Mouse (Mus musculus) lung, embryonic 15.5 days (tissue): ENCODE measurements around the gene Hyal1. TPM values are rescaled to one million over a fixed set of nuclear protein-coding genes. Genes with fewer than 3 reads are reported as not detected.

Experiments
- ATAC-seq: fragments of 200-750 bp; cut with Nextera tagmentation; 2 replicates; pipeline ENCODE4 v1.8.0; 2017; ENCODE audit warnings: moderate number of reproducible peaks, borderline replicate concordance; ENCODE audit not compliant: low FRiP score, low TSS enrichment; ENCODE audit errors: extremely low read depth
- H3K27ac ChIP-seq: fragments of 300-500 bp; sonication (generic); 2 replicates; pipeline ENCODE4 v1.5.1; 2015; ENCODE audit warnings: moderate library complexity, mild to moderate bottlenecking, inconsistent platforms
- H3K27me3 ChIP-seq: fragments of 300-500 bp; sonication (generic); 2 replicates; pipeline ENCODE4 v1.6.1; 2015; ENCODE audit warnings: inconsistent platforms
- H3K36me3 ChIP-seq: fragments of 300-500 bp; sonication (generic); 2 replicates; pipeline ENCODE4 v1.6.1; 2015; ENCODE audit warnings: inconsistent platforms
- H3K4me1 ChIP-seq: fragments of 300-500 bp; sonication (generic); 2 replicates; pipeline ENCODE4 v1.6.1; 2015; ENCODE audit warnings: inconsistent platforms
- H3K4me2 ChIP-seq: fragments of 300-500 bp; sonication (generic); 2 replicates; pipeline ENCODE4 v1.6.1; 2015; ENCODE audit warnings: inconsistent platforms, mild to moderate bottlenecking, moderate library complexity
- H3K4me3 ChIP-seq: fragments of 300-500 bp; sonication (generic); 2 replicates; pipeline ENCODE4 v1.5.1; 2015; ENCODE audit warnings: mild to moderate bottlenecking, inconsistent platforms
- H3K9ac ChIP-seq: fragments of 300-500 bp; sonication (generic); 2 replicates; pipeline ENCODE4 v1.6.1; 2015; ENCODE audit warnings: inconsistent platforms
- H3K9me3 ChIP-seq: fragments of 300-500 bp; sonication (generic); 2 replicates; pipeline ENCODE4 v1.6.1; 2016; ENCODE audit warnings: inconsistent platforms
- WGBS: fragments of 180-500 bp; shearing (Covaris S2); methylation state at CpG from one replicate; pipeline ENCODE4 v1.1.7; 2015; 5-methylcytosine and 5-hydroxymethylcytosine counted together
- polyA plus RNA-seq: library from polyadenylated mRNA; unstranded; fragments of >200 nt; fragmentation: Nextera tagmentation; extraction: Ambion mirVana; gene quantifications from 2 replicates; pipeline ENCODE4 v1.2.1, GENCODE M21; 2015

Hyal1 gene
- polyA plus RNA-seq, 1 experiment from 2014 or later = 9.6 TPM

DNA sequence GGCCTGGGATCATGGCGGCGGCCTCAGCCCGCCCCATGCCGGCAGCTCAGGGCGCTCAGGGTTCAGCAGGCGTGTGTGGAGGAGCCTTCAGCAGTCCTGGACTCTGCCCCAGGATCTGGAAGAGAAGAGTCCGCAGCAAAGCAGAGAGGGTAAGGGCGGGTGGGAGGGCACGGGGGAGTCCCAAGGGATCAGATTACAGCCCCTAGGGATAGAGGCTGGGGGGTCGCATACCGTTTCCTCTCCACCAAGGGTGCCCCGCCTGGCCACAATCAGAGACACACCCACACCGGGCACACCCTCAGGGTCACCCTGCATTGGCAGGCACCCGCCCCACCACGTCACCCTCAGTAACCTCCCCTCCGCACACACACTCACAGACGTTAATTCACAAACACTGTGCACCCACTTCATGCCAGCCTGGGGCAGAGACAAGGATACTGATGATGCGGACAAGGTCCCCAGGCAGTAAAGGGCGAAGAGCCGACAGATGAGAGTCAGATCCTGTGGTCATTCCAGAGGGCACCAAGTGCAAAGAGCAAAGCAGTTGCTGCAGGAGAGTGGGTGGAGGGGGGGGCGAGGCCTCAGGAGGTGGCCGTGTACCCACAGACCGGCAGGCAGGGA lies 28.4 kb downstream of the Hyal1 start:
- peak; percentile 40 for ATAC-seq
- H3K27me3 ChIP-seq = 0 out of 2 replicates have a peak, but pooled peaks cover 4% of the 10 kb centered on the region
- peak overlapping the region; percentile 46 for H3K4me2 ChIP-seq
- peak overlapping the region; percentile 29; the same call in 1 of the 2 replicates for H3K9ac ChIP-seq
- H3K4me1 ChIP-seq = peaks cover 48% of the 10 kb centered on the region
- H3K4me3 ChIP-seq = peak overlapping the region; percentile 22
- no peaks in the 10 kb centered on the region for H3K36me3 ChIP-seq
- WGBS = 30% methylated on average over 23 of the region's 23 CpGs
- H3K27ac ChIP-seq = peak overlapping the region; percentile 75
- no peaks in the 10 kb centered on the region for H3K9me3 ChIP-seq

DNA sequence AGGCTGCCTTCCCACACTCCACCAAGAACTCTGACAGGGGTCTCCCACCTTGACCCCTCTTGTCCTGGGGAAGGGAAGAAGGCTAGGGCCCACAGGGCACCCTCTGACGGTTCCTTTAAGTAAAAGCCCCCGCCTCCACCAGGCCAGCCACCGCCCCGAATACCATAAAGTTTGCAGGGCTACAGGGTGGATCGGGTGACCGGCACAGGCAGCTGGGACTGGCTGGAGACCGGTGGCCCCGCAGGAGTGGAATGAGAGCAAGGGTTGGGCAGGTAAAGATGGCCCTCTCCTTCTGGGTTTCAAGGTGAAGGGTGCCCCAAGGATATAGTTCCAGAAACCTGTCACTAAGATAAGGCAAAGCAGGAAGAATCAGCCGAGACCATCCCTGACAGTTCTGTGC lies 29.9 kb downstream of the Hyal1 start:
- Histone ChIP-seq H3K4me3 (peak overlapping the region; percentile 11), H3K27ac (peak overlapping the region; percentile 62), H3K36me3 (no peaks in the 10 kb centered on the region), H3K4me2 (peak overlapping the region; percentile 29), H3K9ac (no peak overlapping the region), H3K4me1 (peaks cover 54% of the 10 kb centered on the region), H3K27me3 (no peaks in the 10 kb centered on the region), H3K9me3 (no peaks in the 10 kb centered on the region)
- no peak for ATAC-seq
- WGBS = 17% methylated on average over 9 of the region's 9 CpGs

DNA sequence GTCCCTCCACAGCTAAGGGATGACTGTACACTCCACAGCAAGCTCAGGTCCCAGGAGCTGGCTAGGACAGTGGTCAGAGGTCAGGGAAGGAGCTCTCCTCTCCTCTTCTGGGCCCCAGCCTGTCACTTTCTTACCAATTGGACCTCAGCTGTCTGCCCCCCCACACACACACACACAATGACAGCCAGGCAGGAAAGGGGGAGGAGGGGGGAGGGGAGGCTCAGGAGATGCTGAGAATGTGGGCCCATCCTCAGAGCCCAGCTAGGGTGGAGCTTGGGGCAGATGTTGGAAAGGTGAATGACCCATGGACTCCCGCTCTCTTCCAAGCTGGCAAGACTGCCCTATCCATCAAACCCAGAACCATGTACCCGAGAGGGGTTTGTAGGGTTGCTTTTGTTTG lies 30.3 kb downstream of the Hyal1 start:
- Histone ChIP-seq H3K4me2 (peak overlapping the region; percentile 29), H3K9ac (no peak overlapping the region), H3K9me3 (no peaks in the 10 kb centered on the region), H3K4me1 (peaks cover 58% of the 10 kb centered on the region), H3K27me3 (no peaks in the 10 kb centered on the region), H3K27ac (peak overlapping the region; percentile 72; the same call in 1 of the 2 replicates), H3K36me3 (no peaks in the 10 kb centered on the region), H3K4me3 (peak overlapping the region; percentile 11)
- 60% methylated on average over 2 of the region's 2 CpGs for WGBS
- ATAC-seq = no peak

DNA sequence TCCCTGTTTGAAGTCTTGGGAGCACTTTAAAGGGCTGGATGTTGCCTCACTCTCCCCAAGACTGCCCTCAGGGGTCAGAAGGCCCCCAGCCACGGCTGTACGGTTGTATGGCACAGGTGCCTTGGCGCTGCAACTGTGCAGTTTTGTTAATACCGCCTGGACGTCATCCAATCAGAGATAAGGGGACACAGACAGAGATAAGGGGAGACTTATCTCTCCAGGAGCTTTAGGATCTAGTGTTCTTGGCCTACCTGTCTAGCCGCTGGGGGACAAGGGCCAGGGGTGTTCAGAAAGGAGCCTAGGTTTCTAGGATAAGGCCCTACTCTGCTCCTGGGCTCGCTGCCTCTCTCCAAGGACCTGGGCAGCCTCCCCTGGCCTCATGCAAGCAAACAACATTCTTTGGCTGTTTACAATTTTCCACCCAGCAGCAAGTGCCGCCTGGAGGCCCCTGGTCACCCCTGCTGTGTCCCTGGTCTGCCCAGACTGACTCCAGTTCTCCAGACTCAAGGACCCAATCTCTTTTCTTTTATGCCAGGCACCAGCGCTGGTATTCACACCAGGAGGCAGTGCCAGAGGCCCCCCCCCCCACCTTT lies 31.0 kb downstream of the Hyal1 start:
- Histone ChIP-seq H3K4me2 (peak overlapping the region; percentile 29), H3K9ac (no peak overlapping the region), H3K9me3 (no peaks in the 10 kb centered on the region), H3K4me3 (no peak overlapping the region), H3K27ac (peak overlapping the region; percentile 72), H3K4me1 (peaks cover 57% of the 10 kb centered on the region), H3K36me3 (no peaks in the 10 kb centered on the region), H3K27me3 (no peaks in the 10 kb centered on the region)
- 25% methylated on average over 9 of the region's 9 CpGs for WGBS
- no peak for ATAC-seq

DNA sequence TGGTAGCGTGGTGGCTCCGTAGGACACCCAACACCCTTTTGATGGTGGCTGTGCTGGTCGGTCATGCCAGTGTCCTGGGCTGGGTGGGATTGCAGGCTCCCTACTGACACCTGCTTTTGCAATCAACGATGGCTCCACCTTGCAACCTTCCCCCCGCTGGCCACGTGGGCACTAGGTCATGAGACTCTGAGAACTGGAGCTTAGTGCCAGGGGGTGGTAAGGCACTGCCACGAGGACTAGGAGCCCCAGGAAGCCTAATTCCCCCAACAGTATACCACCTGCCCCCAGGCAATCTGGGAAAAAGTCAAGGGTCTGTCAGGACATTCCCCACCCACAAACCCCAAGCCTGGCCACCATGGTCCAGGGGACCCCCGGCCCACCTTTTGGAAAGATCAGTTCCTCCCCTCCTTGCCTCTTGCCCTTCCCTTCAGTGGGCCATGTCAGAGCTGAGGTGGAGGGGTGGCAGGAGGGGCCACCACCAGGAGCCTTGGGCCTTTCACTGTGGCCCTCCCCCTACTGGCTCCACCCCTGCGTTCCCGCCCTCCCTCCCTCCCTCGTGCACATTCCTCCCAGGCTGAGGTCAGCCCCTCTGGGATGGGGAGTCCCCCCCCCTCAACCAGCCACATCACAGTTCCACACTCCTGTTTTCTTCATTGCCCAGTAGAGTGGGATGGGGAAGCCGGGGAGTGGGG lies 32.2 kb downstream of the Hyal1 start, which contains the start of gene Sema3b:
TSS of gene Sema3b (minus strand) at position 489 of the 692 bp plus-strand sequence.
- Histone ChIP-seq H3K36me3 (peaks cover 2% of the 10 kb centered on the region), H3K4me3 (no peak within 1 kb of the TSS), H3K27ac (peak within 1 kb of the TSS; percentile 72), H3K9me3 (no peaks in the 10 kb centered on the region), H3K4me1 (peaks cover 69% of the 10 kb centered on the region), H3K27me3 (no peaks in the 10 kb centered on the region), H3K9ac (no peak within 1 kb of the TSS), H3K4me2 (peak within 1 kb of the TSS; percentile 12)
- no peak for ATAC-seq
- WGBS = 42% methylated on average over 11 of the region's 12 CpGs

DNA sequence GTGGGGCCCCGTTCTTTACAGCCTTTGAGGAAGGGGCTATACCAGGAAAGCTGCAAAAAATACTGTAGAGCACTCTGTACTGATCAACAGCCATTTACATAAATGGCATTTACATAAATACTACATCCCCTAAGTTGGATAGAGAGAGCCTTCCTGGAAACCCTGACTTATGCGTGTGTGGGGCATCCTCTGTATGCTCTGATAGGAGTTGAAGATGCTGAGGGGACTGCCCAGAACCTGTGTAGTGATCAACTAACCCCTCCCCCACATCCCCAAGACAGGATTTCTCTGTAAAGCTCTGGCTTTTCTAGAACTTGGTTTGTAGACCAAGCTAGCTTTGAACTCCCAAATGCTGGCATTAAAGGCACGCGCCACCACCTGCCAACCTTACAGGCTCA lies 32.7 kb downstream of the Hyal1 start:
- Histone ChIP-seq H3K36me3 (peaks cover 8% of the 10 kb centered on the region), H3K27me3 (no peaks in the 10 kb centered on the region), H3K4me2 (no peak overlapping the region), H3K4me3 (no peak overlapping the region), H3K27ac (no peak overlapping the region), H3K9me3 (no peaks in the 10 kb centered on the region), H3K9ac (no peak overlapping the region), H3K4me1 (peaks cover 65% of the 10 kb centered on the region)
- WGBS = 65% methylated on average over 4 of the region's 4 CpGs
- ATAC-seq = no peak

DNA sequence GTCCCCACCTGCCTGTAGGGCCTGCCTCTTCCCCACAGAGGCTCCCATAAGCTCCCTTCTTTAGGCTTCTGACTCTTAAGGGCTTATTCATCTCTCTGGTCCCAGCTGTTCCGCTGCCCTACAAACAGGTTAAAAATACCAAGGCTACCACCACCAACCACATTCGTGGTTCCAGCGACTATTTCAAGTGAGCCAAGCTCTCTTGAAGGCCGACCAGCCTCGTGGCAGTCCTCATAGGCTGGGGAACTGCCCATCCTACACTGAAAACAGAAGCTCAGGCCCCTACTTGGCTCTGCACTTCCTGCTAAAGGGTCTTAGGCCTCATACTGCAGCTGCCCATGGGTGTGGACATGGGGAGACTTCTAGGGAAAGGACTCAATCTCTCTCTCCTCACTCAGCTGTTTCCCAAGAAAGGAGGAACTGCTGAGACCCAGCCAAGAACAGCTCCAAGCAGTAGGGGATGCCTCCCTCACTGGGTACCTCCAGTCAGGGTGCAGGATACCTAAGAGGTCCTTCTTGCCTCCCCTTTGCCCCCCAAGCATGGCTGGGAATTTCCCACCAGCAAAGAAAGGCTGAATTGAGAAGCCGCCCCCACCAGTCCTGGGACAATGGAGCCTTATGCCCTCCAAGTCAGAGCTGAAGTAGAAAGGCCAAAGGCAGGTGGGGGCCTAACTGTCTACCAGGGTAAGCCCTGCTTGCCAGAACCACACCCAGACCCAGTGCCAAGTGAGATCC lies 34.9 kb downstream of the Hyal1 start:
- H3K9me3 ChIP-seq = no peaks in the 10 kb centered on the region
- H3K4me3 ChIP-seq = peak overlapping the region; percentile 39; the same call in 1 of the 2 replicates
- no peak for ATAC-seq
- peaks cover 30% of the 10 kb centered on the region for H3K36me3 ChIP-seq
- peak overlapping the region; percentile 92 for H3K27ac ChIP-seq
- peak overlapping the region; percentile 61 for H3K9ac ChIP-seq
- no peaks in the 10 kb centered on the region for H3K27me3 ChIP-seq
- 53% methylated on average over 6 of the region's 6 CpGs for WGBS
- H3K4me2 ChIP-seq = peak overlapping the region; percentile 85
- peaks cover 55% of the 10 kb centered on the region for H3K4me1 ChIP-seq

DNA sequence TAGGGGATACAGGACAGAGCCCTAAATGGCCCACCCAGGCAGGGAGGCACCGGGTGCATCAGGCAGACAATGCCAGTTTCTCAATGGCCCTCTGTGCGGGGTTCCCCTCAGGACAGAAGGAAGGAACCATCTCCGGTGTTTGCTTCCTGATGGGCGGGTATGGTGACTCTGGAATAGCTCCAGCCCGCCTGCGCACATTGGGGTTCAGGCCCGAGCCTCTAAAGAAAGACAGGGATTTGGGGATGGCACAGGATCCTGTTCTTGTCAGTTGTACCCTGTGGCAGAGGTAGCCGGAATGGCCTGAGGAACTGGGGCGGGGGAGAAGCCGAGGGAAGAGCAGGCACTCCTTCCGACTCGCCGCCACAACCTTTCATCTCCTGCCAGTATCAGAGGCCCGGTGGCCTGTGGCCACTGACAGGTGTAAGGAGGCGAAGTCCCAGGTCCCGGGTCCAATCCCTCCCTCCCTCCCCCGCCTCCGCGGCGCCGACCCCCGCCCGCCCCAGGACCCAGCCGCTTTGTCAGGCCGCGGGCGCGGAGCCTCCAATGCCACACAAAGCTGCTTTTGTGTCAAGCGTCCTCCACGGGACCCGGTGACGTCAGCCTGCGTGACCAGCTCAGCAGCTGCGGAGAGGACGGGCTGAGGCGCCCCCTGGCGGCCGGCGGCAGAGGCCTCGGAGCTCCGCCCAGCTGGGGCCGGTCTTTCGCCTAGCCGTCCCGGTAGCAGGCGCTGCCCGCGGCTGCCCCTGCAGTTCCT lies 35.6 kb downstream of the Hyal1 start:
- H3K4me3 ChIP-seq = peak overlapping the region; percentile 39
- peaks cover 49% of the 10 kb centered on the region for H3K4me1 ChIP-seq
- peak; percentile 93 for ATAC-seq
- peak overlapping the region; percentile 85 for H3K4me2 ChIP-seq
- 8% methylated on average over 40 of the region's 48 CpGs for WGBS
- peaks cover 35% of the 10 kb centered on the region for H3K36me3 ChIP-seq
- H3K9me3 ChIP-seq = no peaks in the 10 kb centered on the region
- peak overlapping the region; percentile 92 for H3K27ac ChIP-seq
- H3K27me3 ChIP-seq = no peaks in the 10 kb centered on the region
- peak overlapping the region; percentile 61 for H3K9ac ChIP-seq

DNA sequence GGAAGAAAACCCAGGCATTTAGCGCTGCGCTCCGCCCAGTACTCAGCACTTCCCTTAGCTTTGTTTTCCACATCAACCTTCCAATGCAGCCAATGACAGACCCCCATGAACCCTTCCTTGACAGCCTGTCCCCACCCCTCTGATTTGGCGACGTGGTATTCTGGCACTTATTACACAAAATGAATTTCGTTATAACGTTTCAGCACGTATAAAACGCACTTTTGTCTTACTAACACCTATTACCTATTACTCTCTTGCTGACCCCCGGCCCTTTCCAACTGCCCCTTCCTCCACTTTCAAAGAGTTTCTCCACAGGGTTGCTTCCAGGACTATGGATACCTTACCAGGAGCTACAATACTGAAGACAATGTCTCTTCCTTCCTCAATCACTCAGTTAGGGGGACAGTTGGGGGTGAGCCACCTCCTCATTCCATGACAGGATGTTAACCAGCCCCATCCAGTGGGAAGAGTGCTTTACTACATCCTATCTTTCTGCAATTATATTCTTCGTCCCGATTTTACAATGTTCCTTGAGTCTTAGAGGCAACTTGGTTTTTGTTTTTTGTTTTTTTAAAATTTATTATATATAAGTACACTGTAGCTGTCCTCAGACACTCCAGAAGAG lies 36.3 kb downstream of the Hyal1 start:
- H3K27me3 ChIP-seq = no peaks in the 10 kb centered on the region
- H3K4me2 ChIP-seq = peak overlapping the region; percentile 85
- no peaks in the 10 kb centered on the region for H3K9me3 ChIP-seq
- H3K4me1 ChIP-seq = peaks cover 46% of the 10 kb centered on the region
- peak overlapping the region; percentile 92 for H3K27ac ChIP-seq
- H3K36me3 ChIP-seq = peaks cover 42% of the 10 kb centered on the region
- 8% methylated on average over 12 of the region's 12 CpGs for WGBS
- peak overlapping the region; percentile 39 for H3K4me3 ChIP-seq
- peak; percentile 29; the same call in 1 of the 2 replicates for ATAC-seq
- H3K9ac ChIP-seq = peak overlapping the region; percentile 18; the same call in 1 of the 2 replicates

DNA sequence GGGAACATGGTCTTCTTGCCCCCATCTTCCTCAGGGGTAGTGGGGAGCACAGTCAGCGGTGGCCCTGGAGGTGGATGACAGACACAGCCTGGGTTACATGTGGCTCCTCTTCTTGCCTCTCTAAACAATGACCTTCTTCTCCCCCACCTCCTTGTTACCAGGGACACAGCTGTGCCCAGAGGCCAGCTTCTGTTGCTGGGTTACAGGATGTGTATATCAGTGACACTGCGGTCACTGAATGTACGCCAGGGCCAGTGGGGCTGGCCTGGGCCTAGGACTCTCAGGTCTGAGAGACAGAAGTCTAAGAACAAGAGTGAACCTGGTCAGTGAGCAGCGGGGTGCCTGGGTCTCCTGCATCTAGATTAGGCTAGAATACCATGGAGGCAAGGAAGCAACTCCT lies 38.3 kb downstream of the Hyal1 start:
- WGBS = 89% methylated on average over 4 of the region's 4 CpGs
- Histone ChIP-seq H3K9ac (no peak overlapping the region), H3K9me3 (no peaks in the 10 kb centered on the region), H3K4me1 (peaks cover 50% of the 10 kb centered on the region), H3K36me3 (peaks cover 61% of the 10 kb centered on the region), H3K4me3 (no peak overlapping the region), H3K27me3 (no peaks in the 10 kb centered on the region), H3K27ac (0 out of 2 replicates have a peak overlapping the region, but pooled peaks have one; percentile 3), H3K4me2 (no peak overlapping the region)
- ATAC-seq = no peak

DNA sequence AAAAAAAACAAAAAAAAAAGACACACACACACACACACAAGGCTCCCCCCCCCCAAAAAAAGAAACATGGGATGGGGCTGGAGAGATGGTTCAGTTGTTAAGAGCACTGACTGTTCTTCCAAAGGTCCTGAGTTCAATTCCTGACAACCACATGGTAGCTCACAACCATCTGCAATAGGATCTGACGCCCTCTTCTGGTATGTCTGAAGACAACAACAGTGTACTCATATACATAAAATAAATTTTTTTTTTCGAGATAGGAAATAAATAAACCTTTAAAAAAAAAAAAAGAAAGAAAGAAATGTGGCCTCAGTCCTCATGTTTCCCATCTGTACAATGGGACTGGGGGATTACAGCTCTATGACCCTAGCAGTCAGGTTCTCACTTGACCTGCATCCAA lies 40.7 kb downstream of the Hyal1 start:
- Histone ChIP-seq H3K27ac (no peak overlapping the region), H3K9ac (no peak overlapping the region), H3K4me1 (peaks cover 49% of the 10 kb centered on the region), H3K9me3 (no peaks in the 10 kb centered on the region), H3K4me2 (no peak overlapping the region), H3K4me3 (no peak overlapping the region), H3K27me3 (no peaks in the 10 kb centered on the region), H3K36me3 (peaks cover 73% of the 10 kb centered on the region)
- 77% methylated on average over 2 of the region's 2 CpGs for WGBS
- ATAC-seq = no peak
